Mouse (Mus musculus): ENCODE data around the gene Pdha2.
A peak's percentile ranks its signal among the peaks of the same experiment; 100 is the strongest.

The Pdha2 gene

DNA sequence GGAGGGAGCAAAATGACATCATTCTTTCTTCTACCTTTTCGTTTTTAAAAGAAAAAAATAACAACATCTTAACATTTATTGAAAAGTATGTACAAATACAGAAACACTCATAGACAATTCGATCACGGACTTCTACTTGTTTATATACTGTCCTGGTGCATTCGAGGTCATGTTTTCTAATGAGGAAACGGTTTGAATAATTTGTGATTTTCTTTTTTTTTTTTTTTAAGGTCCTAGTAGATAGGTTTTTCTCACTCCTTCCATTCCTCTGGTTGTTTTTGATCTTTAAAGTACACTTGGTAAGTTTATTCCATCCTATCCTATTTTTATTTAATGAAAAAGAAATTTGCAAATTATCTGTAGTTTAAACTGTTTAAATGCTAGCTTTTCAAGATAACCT is at the start of gene Pdha2:
Gene Pdha2, minus strand, starts transcription at position 101 of the 400 bp plus-strand sequence.
- DNase-seq (ENCODE audit: extremely low read depth, low read depth): no peak

DNA sequence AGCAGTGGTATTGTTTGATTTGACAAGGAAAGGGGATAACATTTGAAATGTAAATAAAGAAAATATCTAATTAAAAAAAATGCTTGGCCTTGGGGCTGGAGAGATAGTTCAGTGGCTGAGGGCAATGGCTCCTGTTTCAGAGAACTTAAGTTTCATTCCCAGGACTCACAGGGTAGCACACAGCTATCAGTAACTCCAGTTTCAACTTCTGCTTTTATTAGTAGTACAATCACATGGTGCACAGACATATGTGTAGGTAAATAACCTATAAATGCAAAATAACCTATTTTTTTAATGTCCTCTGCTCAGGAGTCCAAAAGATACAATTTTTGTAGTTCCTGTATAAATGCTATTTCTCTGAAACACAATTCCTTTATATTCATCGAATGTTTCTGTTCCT is 48.4 kb upstream of the Pdha2 start:
- peak; percentile 30 for DNase-seq (ENCODE audit: extremely low read depth, low read depth)

DNA sequence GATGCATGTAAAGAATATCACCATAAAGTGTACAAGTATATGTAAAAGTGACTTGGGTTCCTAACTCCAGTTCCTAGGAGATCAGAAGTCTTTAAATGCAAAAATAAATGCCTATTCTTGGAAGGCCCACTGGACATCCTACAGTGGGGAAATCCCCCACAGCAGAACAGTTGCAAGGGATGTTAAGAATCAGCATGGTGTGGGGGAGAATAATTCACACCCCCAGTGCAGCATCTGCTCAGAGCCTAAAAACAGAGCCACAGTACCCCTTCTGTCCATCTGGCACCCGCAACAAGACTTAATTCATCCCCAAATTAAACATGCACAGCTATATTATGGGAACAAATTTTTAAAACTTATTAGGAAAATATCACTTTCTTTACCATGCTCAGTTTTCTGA is 39.3 kb upstream of the Pdha2 start:
- DNase-seq (ENCODE audit: extremely low read depth, low read depth): no peak

DNA sequence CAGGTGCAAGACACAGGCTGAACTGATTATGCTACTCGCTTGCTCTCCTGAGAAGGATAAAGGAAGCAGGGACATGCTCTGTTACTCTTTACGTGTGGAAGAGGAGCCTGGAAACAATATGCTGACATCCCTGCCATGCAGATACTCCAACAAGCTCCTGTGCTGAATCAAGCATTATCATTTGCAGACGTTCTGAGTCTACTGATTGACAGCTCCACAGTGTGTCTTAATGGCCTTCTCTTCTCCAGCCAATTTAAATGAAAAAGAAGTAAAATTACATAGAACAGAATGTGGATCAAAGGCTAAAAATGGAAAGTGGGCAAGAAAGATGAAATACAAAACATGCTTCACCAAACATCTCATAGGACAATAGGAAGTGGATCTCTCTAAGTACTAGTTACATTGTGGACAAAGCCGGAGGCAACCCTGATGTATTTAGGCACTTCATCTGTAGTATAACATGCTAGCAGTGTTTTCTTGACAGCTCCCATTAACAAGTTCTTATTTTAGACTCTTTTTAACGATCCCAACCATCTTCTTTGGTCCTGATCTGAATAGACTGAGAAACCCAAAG is 32.7 kb upstream of the Pdha2 start:
- no peak for DNase-seq (ENCODE audit: extremely low read depth, low read depth)

DNA sequence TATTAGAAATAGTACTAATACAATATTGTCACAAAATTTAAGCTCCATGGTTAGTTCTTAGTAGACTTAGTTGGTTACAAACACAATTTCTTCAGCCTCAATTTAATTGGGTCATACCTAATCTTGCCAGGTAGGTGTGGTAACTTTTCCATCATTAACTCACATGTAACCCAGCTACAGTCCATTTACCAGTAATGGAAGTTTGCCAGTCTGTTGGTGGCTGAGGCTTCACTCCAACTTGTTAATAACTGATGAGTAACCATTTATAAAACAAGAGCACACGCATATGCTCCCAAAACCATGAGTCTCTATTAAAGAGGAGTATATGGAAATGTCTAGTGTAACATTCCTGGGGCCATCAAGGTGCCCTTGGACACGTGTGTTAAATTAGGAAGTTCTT is 25.9 kb upstream of the Pdha2 start:
- no peak for DNase-seq (ENCODE audit: extremely low read depth, low read depth)

DNA sequence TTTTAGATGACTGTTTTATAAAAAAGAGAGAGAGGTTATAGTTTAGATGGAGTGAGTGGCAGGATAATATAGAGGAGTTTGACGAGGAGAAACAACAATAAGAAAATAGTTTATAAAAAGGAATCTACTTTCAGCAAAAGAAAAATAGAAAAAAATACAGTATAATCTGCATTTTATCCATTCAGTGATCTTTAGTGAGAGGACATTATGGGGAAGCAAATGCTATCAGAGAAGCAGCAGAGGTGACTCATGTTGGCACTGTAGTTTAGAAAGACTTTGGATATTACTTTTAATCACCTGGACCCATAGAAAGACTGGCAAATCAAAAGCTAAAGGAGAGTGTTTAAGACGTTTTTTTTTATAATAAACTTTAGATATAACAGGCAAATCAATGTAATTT is 17.0 kb upstream of the Pdha2 start:
- no peak for DNase-seq (ENCODE audit: extremely low read depth, low read depth)

DNA sequence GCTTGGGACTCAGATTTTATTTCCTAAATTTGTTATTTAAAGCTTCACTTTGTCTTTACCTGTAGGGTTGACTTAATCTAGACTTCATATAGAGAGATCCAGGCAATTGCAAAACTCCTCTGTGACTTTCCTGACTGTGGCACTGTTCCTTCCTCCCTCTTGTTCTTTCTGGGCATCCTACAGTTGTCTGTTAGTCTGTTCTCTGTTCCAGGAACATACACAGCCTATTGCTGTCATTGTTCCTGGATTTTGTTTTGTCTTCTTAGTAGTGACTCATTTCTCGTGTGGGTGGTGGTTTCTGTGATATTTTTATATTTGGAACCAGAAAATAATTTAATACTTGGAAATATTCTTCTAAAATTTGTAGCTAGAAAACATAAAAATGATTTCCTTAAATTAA is 10.2 kb upstream of the Pdha2 start:
- no peak for DNase-seq (ENCODE audit: extremely low read depth, low read depth)

DNA sequence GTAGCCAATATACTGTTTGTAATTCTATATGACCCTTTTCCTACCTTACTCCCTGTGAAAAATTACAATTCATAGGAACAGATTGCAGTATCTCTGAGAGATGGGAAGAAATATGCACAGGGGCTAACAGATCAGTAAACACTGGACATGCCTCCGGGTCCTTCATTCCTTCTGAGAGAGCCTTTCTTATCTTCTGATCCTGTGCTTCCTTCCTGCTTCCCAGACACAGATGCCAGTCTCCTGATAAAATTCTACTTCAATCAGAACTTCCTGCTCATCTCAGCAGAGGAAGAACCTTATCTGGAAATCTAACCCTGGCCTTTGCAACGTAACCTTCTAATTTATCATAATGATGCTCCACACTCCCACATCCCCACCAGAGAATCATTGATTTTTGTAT is 6.4 kb upstream of the Pdha2 start:
- no peak for DNase-seq (ENCODE audit: extremely low read depth, low read depth)

DNA sequence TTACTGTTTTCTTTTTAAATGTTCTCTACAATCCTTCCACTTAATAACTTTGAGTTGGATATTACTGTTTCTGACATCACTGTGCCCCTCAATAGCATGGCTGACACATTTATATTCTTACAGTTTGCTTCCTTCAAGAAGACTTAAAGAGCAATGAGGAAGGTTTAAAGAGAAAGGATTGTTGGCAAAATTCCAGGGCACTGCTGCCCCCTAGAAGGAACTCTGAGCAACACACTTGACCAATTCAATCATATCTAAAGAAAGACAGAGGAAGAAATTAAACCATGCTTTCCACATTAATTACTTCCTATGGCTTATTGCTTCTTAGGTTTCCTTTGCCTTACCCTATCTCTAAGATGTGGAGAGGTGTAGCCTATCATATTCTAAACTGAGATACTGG is 4.8 kb upstream of the Pdha2 start:
- DNase-seq (ENCODE audit: extremely low read depth, low read depth): peak; percentile 6

DNA sequence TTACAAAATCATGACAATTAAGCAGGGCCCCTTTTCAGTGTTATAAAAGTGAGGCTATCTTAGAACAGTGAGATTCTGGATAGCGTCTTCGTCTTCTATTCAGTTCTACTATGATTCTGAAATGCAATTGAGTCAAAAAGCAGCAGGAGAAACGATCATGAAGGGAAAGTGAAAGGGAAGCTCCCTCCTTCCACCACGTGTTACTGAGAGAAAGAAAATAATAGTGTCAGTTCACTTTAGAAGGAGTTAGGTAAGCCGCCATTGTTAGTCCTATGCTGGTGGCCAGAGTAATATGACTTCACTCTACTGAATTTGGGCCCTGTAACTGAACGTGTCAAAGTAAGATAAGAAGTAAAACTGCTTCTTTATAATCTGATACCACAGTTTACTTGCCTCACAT is 4.1 kb upstream of the Pdha2 start:
- no peak for DNase-seq (ENCODE audit: extremely low read depth, low read depth)

DNA sequence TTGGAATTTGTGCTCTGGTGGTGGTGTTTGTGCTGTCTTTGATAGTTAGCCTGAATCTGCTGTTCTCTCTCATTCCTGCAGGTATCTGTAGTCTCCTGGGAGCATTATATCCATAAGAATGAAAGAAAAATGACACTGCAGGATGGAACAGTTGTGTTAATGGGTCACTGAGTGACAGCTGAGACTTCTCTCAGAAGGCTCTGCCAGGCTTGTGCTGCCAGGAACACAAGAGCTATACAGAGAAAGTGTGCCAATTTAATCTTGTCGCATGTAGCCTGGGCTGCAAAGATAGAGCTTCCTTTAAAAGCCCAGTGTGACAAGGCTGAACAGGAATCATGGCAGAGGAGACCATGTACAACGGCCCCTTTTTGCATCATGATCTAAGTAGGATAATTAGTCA is 2.6 kb upstream of the Pdha2 start:
- DNase-seq (ENCODE audit: extremely low read depth, low read depth): no peak

DNA sequence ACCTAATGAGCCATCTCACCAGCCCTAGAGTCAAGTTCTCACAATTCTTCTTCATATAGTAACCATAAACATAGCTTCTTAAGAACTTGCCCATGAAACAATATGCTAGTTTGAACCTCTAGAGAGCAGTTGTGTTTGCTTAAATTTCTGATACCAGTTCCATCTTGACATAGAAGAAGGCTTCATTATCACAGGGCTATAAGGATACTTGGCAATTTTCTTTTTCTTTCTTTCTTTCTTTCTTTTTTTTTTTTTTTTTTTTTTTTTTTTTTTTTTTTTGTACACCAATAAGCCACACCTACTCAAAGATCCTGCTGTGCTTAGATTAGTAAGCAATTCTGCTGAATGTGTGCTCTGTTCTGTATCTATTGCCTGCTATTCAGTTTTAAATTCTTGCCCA is 2.0 kb upstream of the Pdha2 start:
- DNase-seq (ENCODE audit: extremely low read depth, low read depth): no peak

DNA sequence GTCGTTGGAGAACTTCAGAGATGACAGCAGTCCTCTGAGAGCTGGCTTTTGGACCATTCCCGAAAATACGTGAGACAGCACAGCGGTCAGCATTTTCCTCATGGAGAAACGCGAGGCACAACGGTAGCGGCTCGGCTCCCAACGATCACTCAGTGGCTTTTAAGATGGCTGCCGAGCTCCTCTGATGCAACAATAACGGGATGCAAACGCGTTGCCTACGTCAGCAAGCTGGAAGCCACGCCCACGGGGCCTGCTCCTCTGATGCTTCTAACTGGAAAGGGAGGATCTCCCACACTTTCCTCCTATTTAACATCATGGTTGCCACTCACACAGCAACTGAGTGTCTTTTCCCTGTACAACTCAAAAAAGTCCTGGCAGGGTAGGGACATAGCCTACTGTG is 511 bp downstream of the Pdha2 start:
- DNase-seq (ENCODE audit: extremely low read depth, low read depth): no peak

DNA sequence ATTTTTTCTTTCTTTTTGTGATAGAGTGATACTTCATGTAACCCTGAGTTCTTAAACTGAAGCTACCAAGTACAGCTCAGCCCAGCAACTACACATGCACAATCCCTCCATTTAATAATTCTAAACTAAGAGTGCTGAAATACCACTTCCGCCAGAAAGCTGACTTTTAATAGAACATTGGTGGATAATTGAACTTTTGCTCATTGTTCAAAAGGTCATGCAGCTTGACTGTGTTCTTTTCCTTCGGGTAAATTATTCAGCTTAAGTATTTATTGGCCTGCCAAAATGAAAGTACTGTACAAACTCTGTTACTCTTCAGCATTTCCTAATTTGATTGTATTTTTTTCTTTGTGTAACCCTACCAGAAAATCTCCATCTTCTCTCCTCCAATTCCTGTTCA is 10.4 kb downstream of the Pdha2 start:
- no peak for DNase-seq (ENCODE audit: extremely low read depth, low read depth)

DNA sequence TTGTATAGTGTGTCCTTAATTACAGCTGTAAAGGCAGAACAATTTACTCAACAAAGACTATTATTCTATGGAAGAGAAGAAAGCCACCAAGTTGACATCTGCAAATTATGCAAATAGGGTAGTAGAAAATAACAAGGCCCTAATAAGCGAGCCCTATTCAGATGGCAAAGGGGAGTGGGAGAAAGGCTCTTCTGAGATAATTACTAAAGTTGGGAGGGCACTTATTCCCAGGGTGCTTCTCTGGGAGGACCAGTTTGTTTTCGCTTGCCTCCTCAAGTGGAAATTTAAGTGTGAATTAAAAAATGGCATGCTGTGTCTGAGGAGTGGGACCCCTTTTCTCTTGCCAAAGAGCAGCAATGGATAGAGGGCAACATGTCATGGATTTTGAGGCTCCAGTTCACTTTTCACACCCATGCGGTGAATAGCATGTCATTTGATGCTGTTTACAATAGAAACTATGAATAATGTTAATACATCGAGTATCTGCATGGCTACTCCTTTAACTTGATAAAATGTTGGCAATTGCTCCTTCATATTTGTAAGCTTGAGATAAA is 14.8 kb downstream of the Pdha2 start:
- DNase-seq (ENCODE audit: extremely low read depth, low read depth): no peak

DNA sequence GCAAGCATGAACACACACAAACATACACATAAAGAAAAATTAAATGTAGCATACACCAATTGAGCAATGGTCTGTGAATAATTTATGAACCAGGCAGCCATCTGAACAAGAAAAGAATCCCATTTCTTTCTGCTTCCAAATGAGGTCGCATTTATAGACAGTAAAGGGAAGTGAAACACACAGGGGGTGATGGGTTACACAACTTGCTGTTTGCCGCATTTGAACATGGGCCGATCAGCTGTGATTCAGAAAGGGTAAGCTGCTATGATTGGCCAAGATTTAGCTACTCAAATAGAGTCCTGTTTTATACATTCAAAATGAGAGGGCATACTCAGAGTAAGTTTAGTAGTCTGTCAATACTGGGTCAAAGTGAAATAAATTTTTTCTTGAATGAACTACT is 20.5 kb downstream of the Pdha2 start:
- DNase-seq (ENCODE audit: extremely low read depth, low read depth): no peak

DNA sequence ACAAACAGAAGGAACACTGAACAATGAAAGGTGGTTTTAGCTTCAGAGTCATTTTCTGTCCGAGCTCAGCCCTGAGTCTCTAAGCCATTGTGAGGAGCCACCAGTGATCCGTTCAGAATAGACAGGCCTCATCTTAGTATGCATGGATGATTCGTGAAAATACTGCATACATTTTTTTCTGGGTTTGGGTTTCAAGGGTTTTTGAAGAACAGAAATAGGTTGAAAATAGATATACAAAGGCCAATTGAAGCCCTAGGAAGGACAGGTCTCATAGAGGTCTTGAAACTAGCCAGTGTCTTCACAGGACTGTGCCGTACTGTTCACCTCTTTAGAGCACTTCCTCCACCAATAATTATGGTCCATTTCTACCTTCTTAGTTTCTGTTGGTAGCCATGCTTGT is 21.7 kb downstream of the Pdha2 start:
- no peak for DNase-seq (ENCODE audit: extremely low read depth, low read depth)

DNA sequence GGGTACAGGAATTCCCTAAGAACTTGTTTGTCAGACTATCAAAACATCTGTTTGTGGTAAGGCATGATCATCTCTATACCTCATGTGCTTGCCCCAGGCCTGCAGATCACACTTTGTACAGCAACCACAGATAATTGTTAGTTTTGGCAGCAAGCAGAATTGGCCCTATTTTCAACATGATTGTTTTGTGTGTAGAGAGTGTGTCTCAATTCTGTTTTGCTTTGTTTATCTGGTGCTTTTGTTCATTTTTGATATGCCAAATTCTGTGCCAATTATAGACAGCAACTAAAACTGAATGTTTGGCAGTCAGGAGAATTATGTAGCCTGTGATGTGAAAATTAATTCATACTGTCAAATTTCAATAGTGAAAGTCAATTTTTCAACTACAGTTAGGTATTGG is 51.2 kb downstream of the Pdha2 start:
- no peak for DNase-seq (ENCODE audit: extremely low read depth, low read depth)

Measured in MEL-GATA-1-ER (cell line).